Mouse (Mus musculus): ENCODE results near the gene Abcb11.

GRCm38 (mm10) chr2:69244924-69245323 lies 97.5 kb downstream of the Abcb11 start:
- TF ChIP-seq E2F4 (IDR thresholded peaks at IDR 0.05; ENCODE audit: insufficient read depth) (no peak), MYOG (IDR thresholded peaks at IDR 0.05; ENCODE audit: control insufficient read depth in 1 of 3, insufficient read depth in 1 of 3, insufficient read length in 2 of 3, low read depth in 2 of 3) (no peak), POLR2A (IDR thresholded peaks at IDR 0.05; ENCODE audit: insufficient read length, low read depth) (no peak), USF1 (IDR thresholded peaks at IDR 0.05; ENCODE audit: low read depth) (no peak), MAX (IDR thresholded peaks at IDR 0.05; ENCODE audit: low read depth) (no peak), TCF12 (IDR thresholded peaks at IDR 0.05; ENCODE audit: insufficient read depth, poor library complexity, severe bottlenecking) (no peak), MYOD1 (IDR thresholded peaks at IDR 0.05; ENCODE audit: control insufficient read depth in 1 of 3, insufficient read length in 2 of 3, low read depth in 2 of 3) (no peak)
